Mouse (Mus musculus): ENCODE data around the gene Gh.
A peak's percentile ranks its signal among the peaks of the same experiment; 100 is the strongest.

DNA sequence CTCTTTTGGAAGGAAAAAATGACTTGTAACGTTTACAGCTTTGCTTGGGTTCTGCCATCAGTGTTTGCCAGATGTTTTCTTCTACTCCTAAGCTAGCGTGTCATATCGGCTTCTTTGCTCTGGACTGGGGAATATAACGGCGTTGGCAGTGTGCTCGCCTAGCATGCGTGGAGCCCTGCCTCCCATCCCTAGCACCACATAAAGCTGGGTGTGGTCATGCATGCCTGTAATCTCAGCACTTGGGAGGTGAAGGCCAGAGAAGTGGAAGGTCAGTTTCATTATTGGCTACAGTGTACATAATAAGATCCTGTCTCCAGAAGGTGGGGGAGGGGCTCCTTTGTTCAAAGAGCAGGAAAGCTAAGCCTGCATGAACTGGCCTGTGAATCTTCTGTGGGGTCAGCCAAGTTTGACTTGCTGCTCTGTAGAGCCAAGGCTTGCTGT, 26.7 kb downstream of the Gh start:
- TF ChIP-seq CTCF (IDR thresholded peaks at IDR 0.05; ENCODE audit: control insufficient read depth, insufficient read depth, insufficient replicate concordance, low read depth, low read length) (no peak), POLR2A (IDR thresholded peaks at IDR 0.05; ENCODE audit: control insufficient read depth, low read depth, low read length) (peak; percentile 42; the same call in 1 of the 2 replicates)
